Mouse (Mus musculus) lung, postnatal 25 days (tissue): ENCODE data around the gene Frmd3.
A peak's percentile ranks its signal among the peaks of the same experiment; 100 is the strongest.
"Not testable (repeated sequence)": the region's sequence is repeated elsewhere in the genome, so short reads cannot be mapped to it uniquely, and the experiment has no call there.

Experiments used
- DNase-seq: peaks from one replicate; pipeline ENCODE4 v3.0.0; 2022; ENCODE audit warnings: low spot score

Frmd3 gene

DNA sequence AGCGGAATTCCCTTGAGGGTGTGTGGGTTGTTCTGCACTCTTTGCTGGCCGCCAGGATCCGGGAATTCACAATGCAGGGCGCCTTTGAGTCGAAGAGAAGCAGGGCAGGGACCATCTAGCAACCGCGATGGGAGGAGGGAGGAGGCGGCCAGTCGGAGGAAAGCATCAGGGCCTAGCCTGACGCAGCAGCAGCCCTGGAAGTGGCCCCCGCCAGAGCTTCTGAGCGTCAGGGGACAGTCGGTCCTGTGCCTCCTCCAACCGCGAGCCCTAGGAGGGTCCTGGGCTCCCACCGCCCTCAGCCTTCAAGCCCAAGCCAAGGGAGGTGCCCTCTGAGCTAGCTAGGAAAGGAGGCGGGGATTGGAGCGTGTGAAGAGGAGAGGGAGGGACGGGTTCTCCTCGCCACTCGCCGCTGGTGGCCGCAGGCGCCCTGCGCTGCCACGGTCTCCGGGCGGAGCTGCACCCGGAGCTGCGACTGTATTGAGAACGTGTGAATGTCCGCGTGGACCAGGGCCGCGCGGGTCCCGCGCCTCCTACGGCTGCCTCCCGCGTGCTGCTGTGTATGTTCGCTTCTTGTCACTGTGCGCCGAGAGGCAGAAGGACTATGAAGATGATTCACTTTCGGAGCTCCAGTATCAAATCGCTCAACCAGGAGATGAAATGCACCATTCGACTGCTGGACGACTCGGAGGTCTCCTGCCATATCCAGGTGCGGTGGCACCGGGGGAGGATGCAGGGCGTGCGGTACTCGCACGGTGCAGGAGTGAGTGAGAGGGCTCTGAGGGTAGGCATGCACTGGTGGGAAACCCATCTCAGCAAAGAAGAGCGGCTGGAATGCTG, at the start of gene Frmd3:
Gene Frmd3 (plus strand): TSS at position 232 of the 837 bp plus-strand sequence.
- DNase-seq: no peak

DNA sequence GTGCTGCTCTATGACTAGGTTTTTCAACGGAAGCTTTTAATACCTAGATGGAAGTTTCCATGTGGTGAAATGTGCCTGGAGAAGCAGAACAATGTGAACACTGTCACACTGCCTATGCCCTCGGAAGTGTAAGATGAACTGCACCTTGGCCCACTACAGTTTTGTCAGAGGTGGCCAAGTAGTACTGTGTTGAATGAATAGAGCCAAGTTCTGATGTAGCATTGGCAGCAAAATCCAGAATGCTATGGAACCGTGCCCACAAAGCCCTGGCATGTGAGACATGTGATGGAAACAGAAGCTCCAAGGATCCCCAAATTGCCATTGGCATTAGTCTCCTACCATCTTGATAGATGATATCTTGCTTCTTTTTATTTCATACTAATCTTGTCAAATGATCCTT, 32.8 kb upstream of the Frmd3 start:
- DNase-seq: no peak

DNA sequence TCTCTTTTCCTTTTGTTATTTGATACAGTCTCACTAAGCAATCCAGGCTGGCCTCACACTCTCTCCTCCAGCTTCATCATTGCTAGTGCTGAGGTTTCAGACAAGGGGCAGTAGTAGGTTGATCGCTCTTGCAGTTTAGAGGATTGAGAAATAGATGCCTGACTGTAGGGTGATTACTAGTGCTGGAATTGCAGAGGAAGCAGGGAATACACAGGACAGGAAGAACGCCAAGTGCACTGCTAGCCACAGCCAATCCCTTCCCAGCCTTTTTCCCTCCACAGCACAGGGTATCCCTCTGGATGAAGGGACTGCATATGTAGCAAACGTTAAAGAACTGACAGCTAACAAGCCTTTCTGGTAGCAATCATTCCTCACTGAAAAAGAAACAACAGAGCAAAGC, 965 bp upstream of the Frmd3 start:
- DNase-seq: no peak

DNA sequence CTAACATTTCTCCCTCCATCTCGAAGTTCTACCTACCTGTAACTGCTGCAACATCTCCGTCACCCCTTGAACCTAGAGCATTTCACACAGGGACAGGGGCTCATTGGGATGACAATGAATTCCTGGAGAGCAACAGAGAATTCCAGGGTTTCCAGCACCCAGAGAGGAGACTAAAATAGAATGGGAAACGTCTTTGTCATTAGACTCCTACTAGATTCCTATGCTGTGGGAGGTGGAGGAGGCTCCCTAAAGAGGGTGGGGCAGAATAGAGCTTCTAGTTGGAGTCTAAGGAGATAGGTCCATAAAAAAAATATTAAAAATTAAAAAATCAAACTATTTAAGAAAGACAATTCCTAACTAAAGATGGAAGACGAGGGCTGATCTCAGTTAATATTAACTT, 542 bp upstream of the Frmd3 start:
- no peak for DNase-seq

DNA sequence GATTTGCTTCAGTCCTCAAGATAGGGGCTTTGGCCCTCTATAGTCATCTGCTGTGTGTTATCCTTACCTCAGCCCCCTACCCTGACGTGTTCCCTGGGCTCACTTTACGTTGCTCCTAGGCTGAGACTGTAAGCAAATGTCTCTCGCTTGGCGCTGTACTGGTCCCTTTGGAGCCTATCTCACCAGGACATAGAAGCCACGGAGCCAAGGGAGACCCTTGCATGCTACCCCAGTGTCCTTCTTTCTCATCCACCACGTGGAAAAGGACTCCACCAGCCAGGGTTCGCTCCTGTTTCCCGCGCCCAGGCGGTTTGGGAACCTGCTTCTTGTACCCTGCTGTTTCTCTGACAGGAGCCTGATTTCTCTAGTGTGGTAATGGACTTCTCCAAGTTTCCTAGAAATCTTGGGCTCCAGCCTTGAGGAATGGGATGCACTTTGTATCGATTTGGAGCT, 832 bp downstream of the Frmd3 start:
- no peak for DNase-seq

DNA sequence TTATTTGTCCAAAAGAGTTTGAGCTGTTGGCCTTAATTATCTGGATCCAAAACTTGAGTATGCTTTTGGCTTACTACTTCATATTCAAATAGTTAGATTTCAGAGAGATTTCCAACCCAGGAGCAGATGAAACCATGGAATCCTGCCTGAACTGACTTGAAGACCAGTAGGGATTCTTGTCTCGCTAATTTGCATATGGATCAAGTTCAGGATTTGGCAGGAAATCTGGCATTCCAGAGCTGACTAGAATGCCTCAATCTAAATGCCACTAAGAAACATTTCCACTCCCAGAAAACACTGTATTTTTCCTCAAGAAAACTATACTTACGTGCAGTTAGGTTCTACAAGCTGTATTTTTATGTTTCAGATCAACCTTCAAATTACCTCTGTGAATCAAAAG, 6.8 kb downstream of the Frmd3 start:
- DNase-seq: no peak

DNA sequence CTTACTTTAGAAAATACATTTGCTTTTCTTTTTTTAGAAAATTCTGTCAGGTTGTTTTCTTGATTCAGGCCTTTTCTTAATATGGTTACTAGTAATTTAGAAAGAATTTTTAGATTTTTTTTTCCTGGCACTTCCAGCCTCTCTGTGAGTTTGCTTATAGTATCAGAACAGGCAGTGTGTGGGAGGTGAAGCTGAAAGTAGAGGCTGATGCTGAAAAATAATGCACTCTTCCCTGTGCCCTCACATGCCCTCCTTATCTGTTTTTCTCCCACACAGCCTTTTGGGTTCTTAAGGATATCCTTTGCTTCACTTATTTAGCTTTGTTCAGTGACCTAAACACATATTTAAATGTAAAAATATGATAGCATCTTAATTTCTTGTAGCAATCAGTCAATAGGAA, 30.0 kb downstream of the Frmd3 start:
- DNase-seq: no peak

DNA sequence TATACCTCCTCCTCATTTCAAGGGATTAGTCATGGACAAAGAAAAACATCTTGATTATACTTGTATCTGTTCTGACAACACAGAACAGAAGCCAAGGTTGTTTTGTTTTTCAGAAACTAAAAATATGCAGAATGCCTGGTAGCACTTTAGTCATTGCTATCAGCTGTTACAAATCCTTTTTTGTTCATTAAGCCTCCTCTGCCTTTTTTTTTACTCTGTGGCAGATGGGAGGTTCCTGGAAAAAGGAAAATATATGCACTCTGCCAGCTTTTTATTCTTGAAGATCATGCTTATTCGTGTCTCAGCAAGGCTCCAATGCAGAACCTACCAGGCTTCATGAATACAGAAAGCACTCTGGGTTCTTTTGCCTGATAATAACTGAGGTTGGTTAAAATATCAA, 38.5 kb downstream of the Frmd3 start:
- DNase-seq: no peak

DNA sequence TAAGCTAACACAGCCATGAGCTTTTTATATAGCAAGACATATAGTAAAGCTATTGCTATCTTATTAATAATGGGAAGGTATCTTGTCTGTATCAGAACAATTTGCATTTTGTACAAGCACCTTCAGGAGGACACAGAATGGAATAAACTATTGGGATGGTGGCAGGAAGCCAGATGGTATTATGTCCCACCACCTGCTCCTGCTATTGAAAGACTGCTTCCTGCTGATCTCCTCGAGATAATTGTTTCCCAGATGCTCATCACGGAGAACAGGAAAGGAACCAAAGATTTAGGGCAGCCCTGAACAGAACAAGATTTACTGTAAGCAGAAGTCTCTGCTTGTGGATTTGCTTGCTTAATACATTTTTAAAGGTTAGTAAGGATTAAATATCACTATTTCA, 63.5 kb downstream of the Frmd3 start:
- no peak for DNase-seq

DNA sequence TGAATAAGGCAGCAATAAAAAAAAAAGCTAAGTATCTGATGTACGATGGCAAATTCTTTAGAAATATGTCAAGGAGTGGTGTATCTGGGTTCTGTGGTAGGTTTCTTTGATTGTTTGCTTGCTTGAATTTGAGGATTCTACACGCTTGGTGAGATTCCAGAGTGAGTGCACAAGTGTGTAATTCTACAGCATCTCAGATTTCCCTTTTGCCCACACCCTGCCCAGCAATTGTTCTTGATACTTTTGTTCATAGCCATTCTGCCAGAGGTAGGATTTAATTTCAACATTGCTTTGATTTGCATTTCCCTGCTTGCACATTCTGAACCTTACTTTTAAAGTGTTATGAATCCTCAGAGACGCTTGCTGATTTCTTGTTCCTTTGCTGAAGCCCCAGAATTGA, 97.6 kb downstream of the Frmd3 start:
- DNase-seq: no peak

DNA sequence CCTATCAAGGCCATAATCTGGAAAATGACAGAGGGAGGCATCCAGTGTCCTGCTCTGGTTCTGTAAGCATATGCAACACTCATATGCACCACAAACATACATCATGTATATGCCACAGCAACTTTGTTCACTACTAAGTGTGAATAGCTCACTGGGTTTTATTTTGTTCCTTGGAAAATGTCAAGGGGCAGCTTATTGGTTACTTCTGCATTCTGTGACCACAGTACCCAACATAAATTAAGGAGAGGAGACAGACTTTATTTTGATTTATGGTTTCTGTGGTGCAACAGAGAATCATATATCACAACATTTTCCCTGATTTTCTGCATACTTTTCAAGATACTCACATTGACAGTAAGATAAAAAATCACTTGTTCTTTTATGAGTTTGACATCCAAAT, 178.3 kb downstream of the Frmd3 start:
- DNase-seq: no peak

DNA sequence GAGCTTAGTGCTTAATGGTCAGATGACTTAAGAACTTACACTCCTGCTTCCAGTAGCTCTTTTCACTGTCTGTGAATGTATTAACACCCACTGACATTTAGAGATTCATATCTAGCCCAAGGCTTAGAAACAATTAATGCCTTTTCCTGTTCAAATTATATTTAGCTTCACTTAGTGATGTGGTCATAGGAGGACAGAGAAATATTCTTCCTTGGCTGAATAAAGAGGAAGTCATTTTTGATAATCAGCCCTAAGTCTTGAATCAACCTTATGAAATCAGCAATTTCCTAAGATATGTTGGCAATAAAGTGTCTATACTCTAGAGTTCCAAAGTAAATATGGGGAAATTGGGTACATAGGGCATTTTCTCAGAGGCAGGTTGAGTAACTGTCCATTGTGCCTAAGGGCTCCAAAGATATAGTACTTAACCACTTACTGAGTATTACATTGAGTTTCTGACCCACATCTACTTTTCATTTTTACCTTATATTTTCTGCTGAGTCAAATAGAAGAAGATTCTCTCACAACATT, 188.1 kb downstream of the Frmd3 start:
- DNase-seq: no peak

DNA sequence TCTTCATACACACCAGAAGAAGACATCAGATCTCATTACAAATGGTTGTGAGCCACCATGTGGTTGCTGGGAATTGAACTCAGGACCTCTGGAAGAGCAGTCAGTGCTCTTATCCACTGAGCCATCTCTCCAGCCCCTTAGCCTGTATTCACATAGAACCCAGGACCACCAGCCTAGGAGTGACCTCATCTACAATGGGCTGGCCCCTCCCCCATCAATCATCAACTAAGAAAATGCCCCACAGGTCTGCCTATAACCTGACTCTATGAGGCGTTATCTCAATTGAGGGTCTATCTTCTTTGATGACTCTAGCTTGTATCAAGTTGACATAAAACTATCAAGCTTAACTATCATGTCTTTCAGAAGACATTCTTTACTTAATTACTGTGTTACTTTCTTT, 208.5 kb downstream of the Frmd3 start:
- DNase-seq: not testable (repeated sequence)

DNA sequence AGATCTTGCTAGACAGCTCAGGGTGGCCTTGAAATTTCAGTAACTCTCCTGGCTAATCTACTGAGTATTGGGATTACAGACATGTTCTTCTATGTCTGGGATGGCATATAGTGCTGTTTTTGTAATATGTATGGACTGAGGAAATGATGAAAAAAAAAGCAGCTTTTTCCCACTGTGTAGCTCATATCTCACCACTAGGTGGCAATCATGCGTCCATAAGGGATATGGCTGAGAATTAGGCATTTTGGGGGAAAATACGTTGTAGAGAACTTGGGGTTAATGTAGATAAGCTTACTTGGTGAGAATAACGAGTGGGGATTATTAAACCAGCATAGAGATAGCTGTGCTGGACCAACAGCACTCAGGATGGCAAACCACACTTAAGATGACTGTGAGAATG, 209.1 kb downstream of the Frmd3 start:
- no peak for DNase-seq

DNA sequence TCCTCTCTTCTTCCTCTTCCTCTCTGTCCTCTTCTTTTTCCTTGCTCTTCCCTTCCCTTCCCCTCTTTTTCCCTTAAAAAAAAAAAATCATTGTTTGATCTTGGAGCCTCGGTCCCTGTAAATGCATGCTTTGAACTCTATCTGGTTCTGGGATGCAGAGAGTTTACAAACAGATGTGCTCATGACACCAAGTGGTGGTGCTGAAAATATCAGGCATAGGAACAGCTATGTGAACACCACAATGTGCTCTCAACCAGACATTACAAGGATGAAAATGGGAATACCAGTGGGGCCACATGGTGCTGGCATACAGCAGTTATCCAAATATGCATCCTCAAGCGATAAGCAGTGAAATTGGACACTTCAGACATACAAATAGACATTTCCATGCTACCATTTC, 211.0 kb downstream of the Frmd3 start:
- no peak for DNase-seq

DNA sequence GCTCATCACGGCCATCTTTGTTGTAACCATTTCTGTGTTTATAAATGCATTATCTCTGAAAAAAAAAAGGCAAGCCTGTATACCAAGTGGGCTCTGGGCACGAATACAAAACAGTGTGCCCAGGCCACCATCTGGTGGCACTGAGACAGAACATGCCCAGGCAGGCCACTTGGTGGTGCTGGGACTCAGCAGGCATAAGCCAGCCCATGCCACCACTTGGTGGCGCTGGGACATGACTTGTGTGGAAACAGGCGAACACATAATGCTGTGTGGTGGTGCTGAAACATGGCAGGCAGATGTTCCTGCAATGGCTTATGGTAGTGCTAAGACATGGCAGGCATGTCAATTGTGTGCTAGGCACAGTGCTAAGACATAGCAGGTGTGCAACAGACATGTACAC, 217.8 kb downstream of the Frmd3 start:
- no peak for DNase-seq

DNA sequence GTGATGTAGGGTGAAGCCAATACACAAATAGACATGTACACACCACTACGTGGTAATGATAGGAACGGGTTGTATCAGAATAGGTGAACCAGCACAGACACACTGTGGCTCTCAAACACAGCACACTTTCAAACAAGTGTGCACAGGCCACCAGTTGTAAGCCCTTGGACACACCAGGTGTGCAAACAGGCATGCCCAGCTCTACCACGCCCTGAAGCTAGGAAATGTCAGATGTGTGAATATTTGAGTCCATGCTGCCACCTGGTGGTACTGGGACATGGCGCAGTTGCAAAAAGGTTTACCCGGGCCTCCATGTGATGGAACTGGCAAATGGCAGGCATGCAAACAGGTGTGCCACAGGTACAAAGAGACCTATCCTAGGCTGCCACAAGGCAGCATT, 218.2 kb downstream of the Frmd3 start:
- DNase-seq: peak; percentile 34

DNA sequence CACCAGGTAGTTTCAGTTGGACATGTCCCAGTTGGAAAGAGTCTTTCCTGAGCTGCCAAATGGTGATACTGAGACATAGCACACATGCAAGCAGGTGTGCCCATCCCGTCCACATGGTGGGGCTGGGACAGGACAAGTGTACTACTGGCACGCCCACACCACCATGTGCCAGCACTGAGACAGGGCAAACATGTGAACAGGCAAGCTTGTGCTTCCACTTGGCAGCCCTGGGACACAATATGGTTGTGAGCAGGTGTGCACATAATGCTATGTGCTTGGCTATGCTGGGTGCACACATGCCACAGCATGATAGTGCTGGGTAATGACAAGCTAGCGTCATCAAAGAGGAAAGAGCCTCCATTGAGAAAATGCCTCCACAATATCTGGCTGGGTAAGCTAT, 220.3 kb downstream of the Frmd3 start:
- DNase-seq: no peak

DNA sequence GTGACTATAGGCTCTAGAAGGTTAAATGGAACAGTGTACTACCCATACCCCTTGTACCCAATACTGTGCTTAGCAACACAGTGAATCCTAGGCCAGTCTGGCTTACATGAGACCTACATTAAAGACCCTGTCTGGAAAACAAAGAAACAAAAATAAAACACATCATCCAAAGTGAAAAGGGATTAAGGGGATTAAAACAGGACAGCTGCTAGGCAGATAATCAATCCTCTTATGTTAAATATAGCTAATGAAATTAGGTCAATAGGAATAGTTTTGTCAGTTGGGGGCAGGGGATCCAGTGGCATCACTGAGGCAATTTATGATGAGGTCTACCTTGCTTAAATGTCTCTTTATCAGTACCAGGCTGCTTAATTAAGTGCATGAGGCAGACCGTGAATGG, 228.9 kb downstream of the Frmd3 start, which contains the start of gene Kdm4c:
Gene Kdm4c (plus strand): TSS at position 322 of the 400 bp plus-strand sequence.
- DNase-seq: no peak
